Mouse (Mus musculus): ENCODE data around the gene Kat5.

Kat5 gene

DNA sequence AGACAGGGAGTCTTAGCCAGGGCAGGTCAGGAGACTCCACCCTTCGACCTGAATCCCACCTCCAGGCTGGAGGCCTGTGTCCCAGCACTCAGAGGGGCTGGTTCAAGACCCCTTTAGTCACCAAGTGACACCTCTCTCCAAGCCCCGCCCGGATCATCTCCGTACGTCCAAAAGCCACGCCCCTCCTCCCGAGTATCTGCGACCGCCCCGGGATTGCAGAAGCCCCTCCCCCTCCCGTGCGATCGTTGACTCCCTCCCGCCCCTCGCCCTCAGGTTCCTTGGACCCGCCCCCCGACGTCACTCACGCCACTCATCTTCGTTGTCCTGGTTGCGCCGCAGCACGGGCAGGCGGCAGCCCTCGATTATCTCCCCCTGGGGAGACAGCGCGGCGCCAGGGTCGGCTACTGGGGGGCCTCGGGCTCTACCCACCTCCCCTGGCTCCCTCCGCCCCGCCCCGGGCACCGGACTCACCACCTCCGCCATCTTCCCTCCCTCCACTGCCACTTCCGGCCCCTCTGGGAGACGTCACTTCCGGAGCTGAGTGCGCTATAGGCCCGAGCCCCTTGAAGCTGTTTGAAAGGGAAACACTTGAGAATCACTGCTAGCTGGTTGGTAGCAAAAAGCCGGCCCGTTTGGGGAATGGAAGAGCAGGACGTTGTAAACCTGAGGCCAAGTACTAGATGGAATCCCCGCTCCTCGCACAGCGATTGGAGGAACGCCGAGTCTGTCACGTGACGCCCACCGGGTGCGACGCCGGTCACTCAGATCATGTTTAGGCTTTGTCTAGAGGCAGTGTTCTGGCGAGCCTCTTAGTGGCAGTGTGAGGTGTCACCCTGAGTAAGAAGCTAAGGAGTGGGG lies at the start of gene Kat5:
Gene Kat5, minus strand, starts transcription at position 691 of the 858 bp plus-strand sequence.
- DNase-seq (ENCODE audit: low read depth, low spot score), result peak; percentile 93

DNA sequence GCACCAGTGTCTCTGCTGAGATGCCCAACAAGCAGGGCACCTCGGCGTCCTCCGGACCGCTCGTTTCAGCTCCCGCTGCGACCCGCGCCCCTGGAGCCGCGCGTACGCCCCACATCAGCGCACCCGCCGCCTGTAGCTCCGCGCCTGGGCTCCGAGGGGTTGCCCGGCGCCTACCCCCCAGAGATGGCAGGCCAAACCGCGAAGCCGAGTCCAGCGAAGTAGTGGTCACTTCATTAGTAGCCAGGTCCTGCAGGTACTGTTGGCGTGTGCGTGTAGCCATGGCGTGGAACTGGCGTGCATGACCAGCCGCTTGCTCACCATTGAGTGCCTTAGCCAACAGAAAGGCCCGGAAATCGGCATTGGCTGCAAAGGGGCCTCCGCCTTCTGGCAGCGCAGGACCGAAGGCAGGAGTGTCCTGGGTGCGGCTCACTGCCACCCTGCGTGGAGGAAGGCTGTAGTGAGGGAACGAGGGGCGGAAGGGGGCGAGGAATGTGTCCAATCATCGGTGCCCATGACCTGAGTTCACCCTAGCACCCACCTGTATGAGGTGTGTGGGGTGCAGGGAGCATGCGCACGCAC lies 44.8 kb upstream of the Kat5 start:
- no peak for DNase-seq (ENCODE audit: low read depth, low spot score)

DNA sequence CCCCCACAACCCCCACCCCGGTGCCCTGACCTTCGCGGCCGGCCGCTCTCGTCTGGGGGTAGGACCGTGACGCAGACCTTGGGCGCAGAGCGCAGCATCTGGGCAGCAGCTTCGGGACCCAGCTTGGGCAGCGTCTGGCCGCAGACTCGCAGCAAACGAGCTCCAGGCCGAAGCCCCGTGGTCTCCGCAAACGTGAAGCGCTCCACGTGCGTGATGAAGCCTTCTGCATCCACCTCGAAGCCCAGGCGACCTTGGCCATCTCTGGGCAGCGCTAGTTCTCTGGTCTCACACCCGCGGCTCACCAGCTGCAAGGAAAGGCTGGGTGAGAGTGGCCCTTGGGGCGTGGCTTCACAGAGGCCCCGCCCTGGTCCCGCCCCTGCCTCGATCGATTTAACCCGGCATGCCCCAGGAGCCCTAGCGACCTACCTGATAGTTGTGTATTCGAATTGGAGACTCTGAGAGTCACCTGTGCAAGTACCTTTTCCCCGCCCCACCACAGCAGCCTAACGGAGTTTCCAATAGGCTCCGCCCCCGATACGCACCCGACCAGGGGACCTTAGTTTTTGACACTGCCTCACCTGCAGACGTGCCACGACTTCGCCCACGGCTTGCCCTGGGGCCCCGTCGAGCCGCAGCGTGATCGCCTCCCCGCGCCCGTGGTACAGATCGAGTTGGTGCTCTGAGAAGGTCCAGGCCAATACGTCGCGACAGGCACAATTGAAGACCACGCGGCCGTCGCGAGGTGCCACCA lies 44.1 kb upstream of the Kat5 start:
- peak; percentile 51 for DNase-seq (ENCODE audit: low read depth, low spot score)

DNA sequence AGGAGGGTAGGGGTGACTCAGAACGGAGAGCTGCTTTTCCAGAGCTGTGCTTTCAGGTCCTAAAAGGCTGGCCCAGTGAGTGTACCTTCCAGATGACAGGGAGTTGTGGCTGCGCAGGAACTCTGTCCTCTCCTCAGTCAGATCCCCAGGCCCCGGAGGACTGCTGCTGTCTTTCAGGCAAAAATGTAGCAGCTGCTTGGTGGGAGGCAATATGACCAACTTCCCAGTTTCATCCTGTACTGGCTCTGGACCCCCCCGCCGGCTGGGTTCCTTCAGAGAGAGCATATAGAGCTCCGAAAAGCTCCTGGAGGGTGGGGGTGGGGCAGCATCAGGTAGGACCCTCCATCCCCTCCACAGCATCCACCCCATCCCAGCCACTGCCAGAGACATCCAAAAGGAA lies 42.5 kb upstream of the Kat5 start:
- DNase-seq (ENCODE audit: low read depth, low spot score), result no peak

DNA sequence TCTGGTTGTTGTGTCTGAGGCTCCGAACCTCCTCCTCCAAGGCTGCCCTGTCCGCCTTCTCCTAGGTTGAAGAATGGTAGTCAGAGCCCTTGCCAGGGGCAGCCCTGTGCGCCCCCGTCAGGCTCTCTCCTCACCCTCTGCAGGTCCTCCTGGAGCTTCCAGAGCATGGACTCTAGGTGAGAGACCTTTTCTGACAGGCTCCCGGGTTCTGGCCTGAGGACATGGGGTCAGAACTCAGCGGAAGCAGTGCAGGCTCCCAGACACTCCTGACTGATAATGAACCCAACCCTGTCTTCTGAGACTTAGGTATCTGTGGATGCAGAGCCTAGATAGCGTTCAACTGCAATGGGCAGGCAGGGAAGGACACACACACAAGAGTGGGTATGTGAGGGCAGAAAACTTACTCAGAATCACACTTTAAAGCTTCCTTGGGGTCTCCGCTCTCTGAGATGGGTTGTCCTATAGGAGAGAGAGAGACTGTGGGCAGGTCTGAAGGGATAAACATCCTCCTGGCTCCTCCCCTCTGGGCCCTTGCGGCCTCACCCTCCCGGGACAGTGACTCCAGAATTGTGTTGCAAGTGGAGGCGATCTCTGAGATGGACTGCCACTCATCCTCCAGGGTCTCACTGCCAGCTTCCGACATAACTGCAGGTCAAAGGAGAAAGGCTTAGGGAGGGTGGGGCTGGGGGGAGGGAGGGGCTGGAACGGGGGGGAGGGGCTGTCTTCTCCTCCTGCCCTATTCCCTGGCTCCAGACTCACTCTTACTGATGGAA lies 41.7 kb upstream of the Kat5 start:
- DNase-seq (ENCODE audit: low read depth, low spot score), result no peak

DNA sequence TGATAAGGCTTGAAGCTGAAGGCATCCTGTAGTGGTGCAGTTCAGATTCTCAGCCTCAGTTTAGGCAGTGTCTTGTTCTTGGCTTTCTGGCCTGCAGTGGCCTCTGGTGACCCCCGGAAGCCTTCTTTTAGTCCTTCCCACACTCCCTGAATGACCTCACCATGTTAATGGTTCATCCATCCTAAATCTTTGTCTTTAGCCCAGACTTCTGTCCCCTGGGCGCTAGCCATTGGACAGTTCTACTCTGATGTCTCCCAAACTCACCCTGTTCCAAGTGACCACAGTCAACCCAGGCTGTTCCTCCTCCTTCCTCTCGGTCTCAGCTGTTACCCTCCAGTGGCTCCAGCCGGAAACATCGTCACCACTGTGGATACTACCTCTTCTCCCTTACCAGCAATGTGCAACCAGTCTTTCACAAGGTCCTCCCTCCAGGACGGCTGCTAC lies 39.3 kb upstream of the Kat5 start:
- DNase-seq (ENCODE audit: low read depth, low spot score), result no peak

DNA sequence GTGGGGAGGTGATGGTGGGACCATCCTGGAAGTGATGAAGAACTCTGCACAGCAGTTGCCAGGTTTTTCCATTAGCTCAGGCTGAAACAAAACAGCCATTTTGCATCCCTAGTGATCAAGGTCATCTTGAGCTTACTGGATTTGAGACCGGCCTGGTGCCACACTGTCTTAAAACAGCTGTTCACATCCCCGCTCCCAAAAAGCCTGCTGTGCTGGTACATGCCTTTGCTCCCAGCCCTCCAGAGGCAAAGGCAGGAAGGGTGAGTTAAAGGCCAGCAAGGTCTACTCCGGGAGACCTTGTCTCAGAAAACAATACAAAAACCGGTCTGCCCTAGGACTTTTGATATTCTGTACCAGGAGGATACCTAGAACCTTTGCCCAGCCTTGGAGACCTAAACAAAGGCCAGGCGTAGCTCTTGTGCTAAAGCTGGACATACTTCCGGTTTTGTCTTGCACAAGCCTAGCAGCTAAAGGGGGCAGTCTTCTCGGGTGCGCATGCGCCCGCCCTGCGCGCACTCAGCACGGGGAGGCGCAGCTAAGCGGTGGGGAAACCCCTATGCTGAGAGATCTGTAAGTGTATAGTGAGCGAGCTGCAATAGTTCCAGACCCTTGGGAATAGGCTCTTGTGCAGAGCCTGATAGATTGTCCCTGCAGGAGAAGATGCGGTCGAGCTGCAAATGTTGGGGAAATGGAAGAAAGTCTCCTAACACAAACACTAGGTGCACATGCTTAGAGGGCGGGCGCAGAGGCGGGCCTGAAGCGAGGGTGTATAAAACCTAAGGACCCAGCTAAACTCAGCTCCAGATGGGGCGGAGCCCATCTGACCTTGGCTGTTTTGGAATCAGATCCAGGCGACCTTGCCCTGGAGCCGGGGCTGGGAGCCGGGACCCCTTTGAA lies 38.6 kb upstream of the Kat5 start:
- DNase-seq (ENCODE audit: low read depth, low spot score), result peak; percentile 85

DNA sequence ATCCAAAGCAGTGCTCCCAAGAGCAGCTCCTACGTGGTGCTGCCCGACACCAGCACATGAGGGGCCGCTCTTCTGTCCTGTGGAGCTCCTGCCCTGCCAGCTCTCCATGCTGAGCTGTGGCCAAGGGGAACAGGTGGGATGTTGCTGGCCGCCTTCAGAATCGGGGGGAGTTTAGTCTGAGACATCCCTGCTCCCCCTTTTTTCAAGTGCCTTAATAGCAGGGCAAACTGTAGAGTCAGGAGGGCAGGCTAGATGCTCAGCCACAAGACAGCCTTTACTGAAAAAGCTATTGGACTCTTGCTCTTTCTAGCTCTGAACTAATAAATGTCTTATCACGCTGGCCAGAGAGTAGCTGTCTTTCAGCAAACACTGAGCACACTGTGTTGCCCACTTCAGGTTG lies 37.8 kb upstream of the Kat5 start:
- no peak for DNase-seq (ENCODE audit: low read depth, low spot score)

DNA sequence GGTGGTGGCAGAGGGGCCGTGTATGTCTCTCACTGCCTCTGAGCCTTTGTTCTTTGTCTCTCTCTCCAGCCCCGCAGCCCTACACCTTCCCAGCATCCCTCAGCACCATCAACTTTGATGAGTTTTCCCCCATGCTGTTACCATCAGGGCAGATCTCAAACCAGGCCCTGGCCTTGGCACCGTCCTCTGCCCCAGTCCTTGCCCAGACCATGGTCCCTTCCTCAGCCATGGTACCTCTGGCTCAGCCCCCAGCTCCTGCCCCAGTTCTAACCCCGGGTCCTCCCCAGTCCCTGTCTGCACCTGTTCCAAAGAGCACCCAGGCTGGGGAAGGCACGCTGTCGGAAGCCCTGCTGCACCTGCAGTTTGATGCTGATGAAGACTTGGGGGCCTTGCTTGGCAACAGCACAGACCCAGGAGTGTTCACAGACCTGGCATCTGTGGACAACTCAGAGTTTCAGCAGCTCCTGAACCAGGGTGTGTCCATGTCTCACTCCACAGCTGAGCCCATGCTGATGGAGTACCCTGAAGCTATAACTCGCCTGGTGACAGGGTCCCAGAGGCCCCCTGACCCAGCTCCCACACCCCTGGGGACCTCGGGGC lies 36.8 kb upstream of the Kat5 start:
- no peak for DNase-seq (ENCODE audit: low read depth, low spot score)

DNA sequence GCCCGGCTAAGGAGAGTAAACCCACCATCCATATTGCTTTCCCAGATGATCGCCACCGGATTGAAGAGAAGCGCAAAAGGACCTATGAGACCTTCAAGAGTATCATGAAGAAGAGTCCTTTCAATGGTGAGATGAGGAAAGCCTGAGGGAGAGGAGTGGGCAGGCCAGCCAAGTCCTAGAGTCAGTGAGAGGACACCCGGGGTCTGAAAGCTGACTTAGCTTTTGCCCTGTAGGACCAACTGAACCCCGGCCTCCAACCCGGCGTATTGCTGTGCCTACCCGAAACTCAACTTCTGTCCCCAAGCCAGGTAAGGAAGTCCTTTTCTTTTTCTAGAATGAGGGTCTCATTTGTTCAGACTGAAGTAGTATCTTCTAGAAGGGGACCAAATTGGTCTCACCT lies 35.2 kb upstream of the Kat5 start:
- DNase-seq (ENCODE audit: low read depth, low spot score), result no peak

DNA sequence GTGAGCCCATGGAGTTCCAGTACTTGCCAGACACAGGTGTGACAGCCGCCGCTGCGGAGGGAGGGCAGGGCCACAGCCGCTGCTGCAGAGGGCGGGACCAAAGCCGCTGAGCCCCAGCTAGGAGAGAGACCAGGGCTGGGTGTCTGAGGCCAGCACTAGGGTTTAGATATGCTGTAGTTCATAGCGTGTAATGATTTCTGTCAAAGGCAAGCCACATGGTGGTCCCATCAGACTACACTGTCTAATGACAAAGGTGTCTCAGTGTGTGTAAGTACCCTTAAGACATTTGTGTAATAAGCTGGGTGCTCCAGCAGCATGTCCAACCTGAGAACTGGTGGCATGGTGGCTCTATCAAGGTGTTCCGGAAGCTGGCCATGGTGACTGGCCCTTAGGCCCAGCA lies 31.6 kb upstream of the Kat5 start:
- no peak for DNase-seq (ENCODE audit: low read depth, low spot score)

DNA sequence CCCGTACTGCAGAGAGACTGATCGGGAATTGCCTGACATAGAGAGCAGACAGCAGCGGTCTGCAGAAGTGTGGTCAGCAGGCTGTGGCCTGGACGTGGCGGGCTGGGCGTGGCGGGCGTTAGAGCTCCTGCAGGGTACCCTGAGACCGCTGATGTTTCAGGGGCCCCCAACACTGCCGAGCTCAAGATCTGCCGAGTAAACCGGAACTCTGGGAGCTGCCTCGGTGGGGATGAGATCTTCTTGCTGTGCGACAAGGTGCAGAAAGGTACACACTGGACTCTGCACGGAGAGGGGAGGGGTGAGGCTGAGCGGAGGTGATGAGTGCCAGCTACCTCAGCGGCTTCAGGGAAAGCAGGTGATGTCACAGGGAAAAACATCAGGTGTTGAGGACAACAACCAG lies 31.0 kb upstream of the Kat5 start:
- no peak for DNase-seq (ENCODE audit: low read depth, low spot score)

DNA sequence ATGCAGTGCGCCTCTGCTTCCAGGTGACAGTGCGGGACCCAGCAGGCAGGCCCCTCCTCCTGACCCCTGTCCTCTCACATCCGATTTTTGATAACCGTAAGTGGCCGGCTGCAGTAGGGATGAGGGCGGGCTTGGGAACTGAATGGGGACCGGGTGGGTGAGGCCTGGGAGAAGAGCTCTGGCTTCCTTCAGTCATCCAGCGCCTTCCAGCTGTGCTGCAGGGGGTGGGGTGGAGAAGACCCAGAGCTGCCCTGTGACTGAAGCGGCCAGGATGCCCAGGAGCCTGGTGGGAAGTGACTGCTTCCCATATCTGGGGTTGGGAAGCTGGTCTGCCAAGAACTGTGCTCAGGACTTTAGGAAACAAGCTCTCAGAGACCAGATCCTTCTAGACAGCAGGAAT lies 30.3 kb upstream of the Kat5 start:
- no peak for DNase-seq (ENCODE audit: low read depth, low spot score)

DNA sequence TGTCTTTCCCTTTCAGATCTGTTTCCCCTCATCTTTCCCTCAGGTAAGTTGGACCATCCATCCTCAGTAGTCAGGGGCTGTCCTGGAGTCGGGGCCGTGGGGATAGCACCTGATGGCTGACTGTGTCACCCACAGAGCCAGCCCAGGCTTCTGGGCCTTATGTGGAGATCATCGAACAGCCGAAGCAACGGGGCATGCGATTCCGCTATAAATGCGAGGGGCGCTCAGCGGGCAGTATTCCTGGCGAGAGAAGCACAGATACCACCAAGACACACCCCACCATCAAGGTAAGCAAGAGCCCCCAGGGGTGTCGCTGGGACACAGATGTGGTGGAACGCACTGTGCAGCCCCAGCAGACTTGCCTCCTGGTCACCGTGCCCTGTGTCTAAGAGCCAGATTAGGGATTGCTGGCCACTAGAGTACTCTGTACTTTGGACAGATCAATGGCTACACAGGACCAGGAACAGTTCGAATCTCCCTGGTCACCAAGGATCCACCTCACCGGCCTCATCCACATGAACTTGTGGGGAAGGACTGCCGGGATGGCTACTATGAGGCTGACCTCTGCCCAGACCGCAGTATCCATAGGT lies 28.5 kb upstream of the Kat5 start:
- no peak for DNase-seq (ENCODE audit: low read depth, low spot score)

DNA sequence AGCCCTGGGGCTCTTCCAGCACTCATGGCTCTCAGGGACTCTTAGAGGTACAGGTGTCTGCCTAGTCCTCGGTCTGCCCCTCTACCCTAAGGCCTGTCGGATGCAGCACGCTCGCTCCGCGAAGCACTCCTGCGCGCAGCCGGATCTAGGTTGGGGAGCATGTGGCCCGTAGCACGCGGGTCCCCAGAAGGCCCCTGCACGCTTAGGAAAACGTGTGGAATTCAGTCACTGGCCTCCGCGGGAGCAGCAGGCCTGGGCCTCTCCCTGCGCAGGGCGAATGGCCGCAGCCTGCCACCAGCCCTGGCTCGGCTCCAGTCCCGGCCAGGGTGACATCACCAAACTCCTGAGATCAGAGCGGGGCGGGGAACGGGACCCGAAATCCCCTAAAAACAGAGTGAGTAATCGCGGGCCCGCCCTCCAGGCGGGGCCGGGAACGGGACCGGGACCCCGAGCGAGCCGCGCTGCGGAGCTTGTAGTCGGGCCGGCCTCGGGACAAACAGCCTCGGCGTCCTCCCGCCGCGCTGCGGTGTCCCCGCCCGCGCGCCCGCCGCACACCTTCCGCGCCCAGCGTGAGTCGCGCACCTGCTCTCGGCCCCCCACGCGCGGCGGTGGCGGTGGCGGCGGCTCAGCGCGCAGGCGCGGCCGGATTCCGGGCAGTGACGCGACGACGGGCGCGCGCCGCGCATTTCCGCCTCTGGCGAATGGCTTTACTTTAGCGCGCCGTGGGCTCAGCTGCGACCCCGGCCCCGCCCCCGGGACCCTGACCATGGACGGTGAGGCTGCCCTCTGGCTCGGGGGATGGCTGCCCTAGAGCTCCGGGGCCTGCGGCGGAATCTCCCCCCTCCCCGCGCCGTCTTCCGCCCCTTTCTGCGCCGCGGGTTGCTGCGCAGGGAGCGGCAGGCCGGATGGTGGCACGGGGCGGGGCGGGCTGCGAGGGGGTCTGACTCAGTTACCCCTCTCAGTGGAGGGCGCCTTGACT lies 27.3 kb upstream of the Kat5 start, which contains the start of gene Rela:
Gene Rela, plus strand, starts transcription at position 415 of the 979 bp plus-strand sequence.
- peak; percentile 82 for DNase-seq (ENCODE audit: low read depth, low spot score)

DNA sequence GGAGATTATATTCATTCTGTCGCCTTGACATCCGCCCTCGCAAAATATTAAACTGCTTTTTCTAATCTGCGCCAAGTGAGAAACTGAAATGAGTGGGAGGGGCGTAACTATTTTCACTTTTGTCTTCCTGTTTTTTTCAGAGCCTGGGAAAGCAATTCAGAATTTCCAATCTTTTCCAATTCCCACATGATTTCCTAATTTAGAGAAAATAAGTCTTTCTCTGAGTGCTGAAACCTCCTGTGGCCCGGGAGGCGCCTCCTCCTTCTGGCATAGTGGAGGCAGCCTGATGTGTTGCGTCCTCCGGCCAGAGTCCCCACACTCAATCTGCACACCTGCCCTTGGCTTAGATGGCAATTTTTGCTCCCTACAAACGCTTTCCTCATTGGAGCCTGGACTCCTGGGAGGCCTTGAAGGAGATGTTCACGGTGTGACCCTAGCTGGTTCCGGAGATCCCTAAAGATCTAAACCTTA lies 26.6 kb upstream of the Kat5 start:
- DNase-seq (ENCODE audit: low read depth, low spot score), result no peak

DNA sequence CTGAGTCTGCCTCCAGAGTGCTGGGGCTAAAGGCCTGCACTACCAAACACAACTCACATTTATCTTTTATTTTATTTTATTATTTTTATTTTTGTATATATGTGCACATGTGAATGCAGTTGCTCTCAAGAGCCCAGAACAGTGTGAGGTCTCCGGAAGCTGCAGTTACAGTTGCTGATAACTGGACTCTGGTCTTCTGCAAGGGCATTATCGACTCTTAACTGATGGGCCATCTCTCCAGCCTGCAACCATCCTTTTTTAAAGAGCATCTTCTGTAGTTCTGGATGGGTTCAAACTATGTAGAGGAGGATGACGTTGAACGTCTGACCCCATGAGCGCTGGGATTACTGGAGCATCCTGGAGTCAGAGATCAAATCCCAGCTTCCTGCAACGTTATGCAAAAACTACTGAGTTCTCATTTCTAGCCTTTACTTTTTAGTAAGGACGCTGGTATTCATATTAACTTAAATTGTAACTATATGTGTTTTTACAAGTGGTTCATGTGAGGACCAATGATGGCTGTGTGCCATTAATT lies 26.1 kb upstream of the Kat5 start:
- no peak for DNase-seq (ENCODE audit: low read depth, low spot score)

DNA sequence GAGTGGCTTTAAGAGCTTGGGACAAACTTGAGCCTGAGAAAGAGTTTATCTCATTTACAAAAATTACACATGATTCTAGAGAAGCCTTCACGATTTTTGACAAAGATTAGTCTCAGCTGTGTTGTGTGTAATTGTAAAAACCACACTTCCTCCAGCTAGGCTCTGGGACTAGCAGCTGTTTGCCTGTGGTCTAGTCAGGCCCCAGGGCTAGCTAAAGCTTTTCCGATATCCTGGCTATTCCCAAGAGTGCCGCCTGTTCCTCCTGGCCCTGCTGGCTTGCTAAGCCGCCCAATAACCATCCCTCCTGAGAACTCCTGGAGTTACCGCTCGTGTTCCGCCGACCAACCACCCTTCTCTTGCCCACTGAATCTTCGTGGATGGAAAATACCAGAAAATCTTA lies 22.1 kb upstream of the Kat5 start:
- no peak for DNase-seq (ENCODE audit: low read depth, low spot score)
